29 mouse cellular contexts compared by ENCODE assay signal in the genomic region with DNA sequence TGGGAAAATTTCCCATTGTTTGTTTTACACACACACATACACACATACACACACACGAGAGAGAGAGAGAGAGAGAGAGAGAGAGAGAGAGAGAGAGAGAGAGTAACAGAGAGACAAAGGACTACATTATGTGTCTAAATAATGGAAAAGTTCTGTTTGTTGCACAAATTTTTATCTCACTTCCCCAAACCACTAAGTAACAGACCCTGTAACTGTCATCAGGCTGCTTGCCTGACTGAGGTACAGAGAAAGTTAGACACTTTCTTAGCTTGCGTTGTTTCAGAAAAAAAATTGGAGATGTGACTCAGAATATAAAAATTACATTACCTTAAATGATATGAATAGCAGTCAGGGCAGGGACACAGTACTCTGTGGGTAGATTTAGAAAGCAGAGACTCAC. TPM values are rescaled to one million over a fixed set of nuclear protein-coding genes. Genes with fewer than 3 reads are reported as not detected.
A peak's percentile ranks its signal among the peaks of the same experiment; 100 is the strongest.
DNase-seq lines count a peak whose midpoint lies in the region; ATAC-seq and TF ChIP-seq lines count a peak whose summit lies in the region.
"Had no signal": no experiment of that assay in that cellular context is flagged by ENCODE, and none has a peak within 500 bp of the region (broad histone marks: within the 10 kb centered on the region; RNA-seq: fewer than 3 reads in every experiment).

No protein-coding gene starts in this region.

- H3K4me3 ChIP-seq in MEL (ENCODE audit: control insufficient read depth in 1 of 2, insufficient read depth in 1 of 2, low read depth in 2 of 2, low read length in 2 of 2) = peak overlapping the region in 1 of 2 experiments; percentile 37; a peak in 1 of 4 replicates
- H3K4me3 ChIP-seq: embryonic facial prominence, embryonic 13.5 days; embryonic facial prominence, embryonic 15.5 days; erythroblast, embryonic 14.5 days; forebrain, embryonic 13.5 days had no signal

- TF ChIP-seq RAD21 in MEL (IDR thresholded peaks at IDR 0.05; ENCODE audit: low read depth, low read length) = no peak

- DNase-seq in 416B (ENCODE audit: low read depth) (peak; percentile 31), MEL (ENCODE audit: low read depth, low spot score) (peak; percentile 41)
- no peak for DNase-seq in thymus, postnatal 14 days
- no peak for DNase-seq in cerebellum, postnatal 4 days (ENCODE audit: low spot score in 2 of 2)
- no peak for DNase-seq in lung, postnatal 25 days (ENCODE audit: low spot score)
- no peak for DNase-seq in layer of hippocampus, adult 8-10 months (ENCODE audit: low spot score in 2 of 2)
- DNase-seq: adrenal gland, adult 8-10 months; adrenal gland, postnatal 14 days; B cell, adult 2 months; cerebellum, adult 11 months; cerebellum, adult 18-20 months; cerebellum, adult 8-10 months; cerebellum, adult 9-11 months; cerebellum, postnatal 14 days; cerebellum, postnatal 36 days; embryo, embryonic 11 days had no signal

- H3K9me3 ChIP-seq in MEL (replicated peaks; ENCODE audit: insufficient read depth, low read length) = no peaks in the 10 kb centered on the region
- H3K9me3 ChIP-seq: embryonic facial prominence, embryonic 13.5 days; embryonic facial prominence, embryonic 15.5 days; forebrain, embryonic 13.5 days; G1E had no signal

- 0 out of 2 replicates have a peak overlapping the region, but pooled peaks have one; percentile 22 for H3K9ac ChIP-seq in MEL (ENCODE audit: control insufficient read depth, low read depth, low read length, poor library complexity, severe bottlenecking)
- H3K9ac ChIP-seq: embryonic facial prominence, embryonic 13.5 days; embryonic facial prominence, embryonic 15.5 days; forebrain, embryonic 13.5 days had no signal

- no peaks in the 10 kb centered on the region for H3K79me2 ChIP-seq in MEL (ENCODE audit: control insufficient read depth, insufficient read depth, low read length, poor library complexity)

- TF ChIP-seq EP300 in MEL (IDR thresholded peaks at IDR 0.05; ENCODE audit: low read depth in 1 of 2, low read length in 2 of 2) = peak; percentile 63 to 80

- H3K27me3 ChIP-seq in MEL (ENCODE audit: control insufficient read depth in 1 of 2, insufficient read depth in 2 of 2, low read length in 2 of 2) = no peaks in the 10 kb centered on the region
- H3K27me3 ChIP-seq: CH12.LX; embryonic facial prominence, embryonic 13.5 days; embryonic facial prominence, embryonic 15.5 days; forebrain, embryonic 13.5 days had no signal

- TF ChIP-seq POLR2A in MEL (IDR thresholded peaks at IDR 0.05; ENCODE audit: control insufficient read depth in 1 of 2, insufficient read depth in 1 of 2, low read depth in 1 of 2, low read length in 2 of 2, poor library complexity in 1 of 2) = no peak

- TF ChIP-seq CTCF in MEL (IDR thresholded peaks at IDR 0.05 in 2 of 3, conservative IDR thresholded peaks at IDR 0.05 in 1 of 3; ENCODE audit: control insufficient read depth in 1 of 3, insufficient read depth in 1 of 3, low read depth in 2 of 3, low read length in 3 of 3, poor library complexity in 1 of 3, severe bottlenecking in 1 of 3) = no peak

- peak; percentile 54; the same call in 1 of the 2 replicates for ATAC-seq in common myeloid progenitor, adult 5-6 weeks (replicated peaks; ENCODE audit: low read depth, poor library complexity, severe bottlenecking)
- peak; percentile 87 for ATAC-seq in granulocyte monocyte progenitor cell, adult 5-6 weeks (replicated peaks; ENCODE audit: poor library complexity, severe bottlenecking)
- ATAC-seq: activated CD4-positive, CD25-positive, alpha-beta regulatory T cell, adult 4 months; CD4-positive, CD25-positive, alpha-beta regulatory T cell, adult 4 months; forebrain, embryonic 13.5 days; forebrain, embryonic 16.5 days; Patski had no signal

- no peaks in the 10 kb centered on the region for H3K36me3 ChIP-seq in MEL (ENCODE audit: control insufficient read depth in 1 of 2, insufficient read depth in 2 of 2, low read length in 2 of 2)
- H3K36me3 ChIP-seq: embryonic facial prominence, embryonic 13.5 days; embryonic facial prominence, embryonic 15.5 days; G1E had no signal

- H3K4me1 ChIP-seq in MEL (ENCODE audit: control insufficient read depth in 1 of 2, insufficient read depth in 2 of 2, low read length in 2 of 2) = no peaks in the 10 kb centered on the region; a peak in 1 of 4 replicates
- H3K4me1 ChIP-seq: embryonic facial prominence, embryonic 13.5 days; embryonic facial prominence, embryonic 15.5 days; forebrain, embryonic 13.5 days had no signal

- H3K27ac ChIP-seq in MEL (ENCODE audit: control insufficient read depth, low read depth, low read length) = peak overlapping the region; percentile 73
- H3K27ac ChIP-seq: embryonic facial prominence, embryonic 13.5 days; embryonic facial prominence, embryonic 15.5 days; forebrain, embryonic 13.5 days had no signal

TF ChIP-seq in MEL, 35 proteins besides CTCF, POLR2A, EP300 and RAD21:
- TF ChIP-seq MXI1 (IDR thresholded peaks at IDR 0.05; ENCODE audit: low read depth, low read length) = no peak
- no peak for TF ChIP-seq E2F4 (IDR thresholded peaks at IDR 0.05; ENCODE audit: borderline replicate concordance, low read depth, low read length)
- TF ChIP-seq ETS1 (IDR thresholded peaks at IDR 0.05; ENCODE audit: low read depth, low read length) = 0 out of 2 replicates have a peak, but pooled peaks have one; percentile 21
- TF ChIP-seq MAZ (IDR thresholded peaks at IDR 0.05; ENCODE audit: low read depth, low read length) = no peak
- TF ChIP-seq MYB (IDR thresholded peaks at IDR 0.05; ENCODE audit: low read depth, low read length) = peak; percentile 89
- TF ChIP-seq ZNF384 (IDR thresholded peaks at IDR 0.05; ENCODE audit: low read depth, low read length) = 0 out of 2 replicates have a peak, but pooled peaks have one; percentile 14
- no peak for TF ChIP-seq CHD2 (IDR thresholded peaks at IDR 0.05; ENCODE audit: low read length)
- TF ChIP-seq JUND (IDR thresholded peaks at IDR 0.05; ENCODE audit: low read depth, low read length) = 0 out of 2 replicates have a peak, but pooled peaks have one; percentile 25
- peak; percentile 41; the same call in 1 of the 2 replicates for TF ChIP-seq TCF12 (IDR thresholded peaks at IDR 0.05; ENCODE audit: low read depth, low read length)

RNA-seq across cellular contexts. Expression of a gene that starts 36.6 kb away (rescaled TPM):
- total RNA-seq in MEL (2012; rRNA removed) = not detected in 2 replicates
- not detected for polyA plus RNA-seq in MEL (2012; ENCODE audit: insufficient read depth in 1 of 2, insufficient read length in 2 of 2, low read depth in 1 of 2, low replicate concordance in 2 of 2, missing spikeins in 1 of 2)
- total RNA-seq in common myeloid progenitor, adult 5-6 weeks (2017) = not detected in 2 replicates
- total RNA-seq in granulocyte monocyte progenitor cell, adult 5-6 weeks (2014; fragmentation: Nextera tagmentation) = not detected in 2 replicates
- total RNA-seq in granulocyte monocyte progenitor cell, adult 5-6 weeks (2017) = not detected in 2 replicates
- total RNA-seq in layer of hippocampus, adult 8-10 months (2022) = not detected
- total RNA-seq: CH12.LX had no signal
- polyA plus RNA-seq: activated CD4-positive, CD25-positive, alpha-beta regulatory T cell, adult 4 months; CD4-positive, CD25-positive, alpha-beta regulatory T cell, adult 4 months; erythroblast, embryonic 14.5 days; frontal cortex, adult 2 months; G1E; Patski had no signal

Comparison
In these comparisons a context has a peak if more than half of its experiments do, and no peak if none do; other contexts are left out.
1. DNase-seq: peak in 416B (single experiment) and MEL (single experiment); none in thymus, postnatal 14 days (single experiment), cerebellum, postnatal 4 days (0 of 2), lung, postnatal 25 days (single experiment) and layer of hippocampus, adult 8-10 months (0 of 2).